Mouse (Mus musculus): ENCODE measurements at regions not wholly inside any gene's neighbourhood (a gene's known extent, or its start where the extent isn't known, plus 50 kb on each side); places are given as distances from the start of the nearest gene placed in this dataset.

DNA sequence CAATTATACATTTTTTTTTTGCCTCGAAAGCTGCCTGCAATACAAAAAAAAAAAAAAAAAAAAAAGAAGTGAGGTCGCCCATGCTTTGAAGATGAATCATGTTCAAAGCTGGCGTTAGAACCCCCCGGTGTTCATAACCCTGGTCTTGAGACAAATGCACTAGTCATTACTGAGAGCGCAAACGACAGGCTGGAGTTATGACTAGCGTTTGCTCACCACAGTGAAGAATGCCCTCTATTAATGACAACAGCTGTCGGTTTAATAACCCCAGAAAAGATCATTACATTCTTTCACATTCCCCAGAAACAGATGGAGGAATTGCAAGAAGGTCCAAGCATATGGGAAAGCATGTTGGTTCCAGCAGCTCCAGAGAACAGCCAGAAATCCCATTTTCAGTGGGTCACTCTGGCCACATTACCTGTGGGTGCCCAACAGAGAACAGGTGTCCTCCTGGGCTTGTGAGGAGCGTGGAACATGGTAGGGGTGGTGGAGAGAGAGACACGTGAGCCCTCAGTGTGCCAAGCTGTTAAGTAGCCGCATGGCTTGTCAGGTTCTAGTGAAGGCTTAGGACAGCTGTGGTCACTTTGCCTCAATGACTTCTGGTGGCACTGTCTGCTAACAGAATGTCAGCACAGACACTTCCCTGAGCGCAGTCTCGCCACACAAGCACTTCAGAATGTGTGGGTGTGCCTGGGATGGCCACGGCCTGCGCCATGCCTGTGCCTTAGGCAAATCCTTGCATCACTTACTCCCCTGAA lies 60.4 kb downstream of the Aipl1 start:
- no peak for ATAC-seq (ENCODE audit: extremely low read depth, insufficient number of reproducible peaks, low FRiP score, poor library complexity, severe bottlenecking)
- H3K4me1 ChIP-seq (ENCODE audit: insufficient read depth, low read depth, low read length): no peaks in the 10 kb centered on the region
- no peaks in the 10 kb centered on the region for H3K36me3 ChIP-seq (replicated peaks)
- no peak overlapping the region for H3K4me3 ChIP-seq (ENCODE audit: low read depth, low read length)
- no peak for TF ChIP-seq CTCF (IDR thresholded peaks at IDR 0.05; ENCODE audit: low read depth, low read length)
- no peak for TF ChIP-seq POLR2AphosphoS5 (IDR thresholded peaks at IDR 0.05; ENCODE audit: insufficient replicate concordance, low read depth, low read length)
- TF ChIP-seq GATA2 (IDR thresholded peaks at IDR 0.05; ENCODE audit: borderline replicate concordance, low read depth, low read length): no peak
- TF ChIP-seq TAL1 (conservative IDR thresholded peaks at IDR 0.05; ENCODE audit: low read depth, low read length): no peak
- TF ChIP-seq GATA1 (IDR thresholded peaks at IDR 0.05; ENCODE audit: borderline replicate concordance, low read length): no peak
- H3K27me3 ChIP-seq (ENCODE audit: insufficient read depth, low read length): no peaks in the 10 kb centered on the region
- peaks cover 50% of the 10 kb centered on the region for H3K9me3 ChIP-seq (replicated peaks)
- no peak for DNase-seq (ENCODE audit: low spot score)

DNA sequence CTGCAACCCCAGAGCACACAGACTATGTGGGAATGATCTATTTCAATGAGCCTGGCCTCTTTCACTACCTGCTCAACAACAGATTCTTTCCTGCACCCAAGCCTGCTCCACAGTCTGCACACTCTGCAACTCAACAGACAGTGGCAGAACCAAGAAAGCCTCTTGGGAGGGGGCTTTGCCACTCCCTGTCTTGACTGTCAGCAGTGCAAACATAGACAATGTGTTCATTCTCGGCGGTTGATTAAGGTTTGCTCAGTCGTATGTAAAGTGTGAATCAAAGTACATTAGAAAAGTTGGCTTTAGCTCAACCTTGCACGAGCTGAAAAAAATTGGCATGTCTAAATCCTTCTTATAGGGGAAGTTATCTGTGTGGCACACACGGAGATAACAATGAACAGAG lies 66.0 kb downstream of the Aipl1 start:
- H3K27me3 ChIP-seq (ENCODE audit: insufficient read depth, low read length): no peaks in the 10 kb centered on the region
- peaks cover 69% of the 10 kb centered on the region for H3K9me3 ChIP-seq (replicated peaks)
- H3K36me3 ChIP-seq (replicated peaks): no peaks in the 10 kb centered on the region
- H3K4me3 ChIP-seq (ENCODE audit: low read depth, low read length): no peak overlapping the region
- DNase-seq (ENCODE audit: low spot score): no peak
- H3K4me1 ChIP-seq (ENCODE audit: insufficient read depth, low read depth, low read length): no peaks in the 10 kb centered on the region
- no peak for TF ChIP-seq CTCF (IDR thresholded peaks at IDR 0.05; ENCODE audit: low read depth, low read length)
- no peak for TF ChIP-seq GATA1 (IDR thresholded peaks at IDR 0.05; ENCODE audit: borderline replicate concordance, low read length)
- TF ChIP-seq POLR2AphosphoS5 (IDR thresholded peaks at IDR 0.05; ENCODE audit: insufficient replicate concordance, low read depth, low read length): no peak
- no peak for TF ChIP-seq GATA2 (IDR thresholded peaks at IDR 0.05; ENCODE audit: borderline replicate concordance, low read depth, low read length)
- TF ChIP-seq TAL1 (conservative IDR thresholded peaks at IDR 0.05; ENCODE audit: low read depth, low read length): no peak
- ATAC-seq (ENCODE audit: extremely low read depth, insufficient number of reproducible peaks, low FRiP score, poor library complexity, severe bottlenecking): no peak

DNA sequence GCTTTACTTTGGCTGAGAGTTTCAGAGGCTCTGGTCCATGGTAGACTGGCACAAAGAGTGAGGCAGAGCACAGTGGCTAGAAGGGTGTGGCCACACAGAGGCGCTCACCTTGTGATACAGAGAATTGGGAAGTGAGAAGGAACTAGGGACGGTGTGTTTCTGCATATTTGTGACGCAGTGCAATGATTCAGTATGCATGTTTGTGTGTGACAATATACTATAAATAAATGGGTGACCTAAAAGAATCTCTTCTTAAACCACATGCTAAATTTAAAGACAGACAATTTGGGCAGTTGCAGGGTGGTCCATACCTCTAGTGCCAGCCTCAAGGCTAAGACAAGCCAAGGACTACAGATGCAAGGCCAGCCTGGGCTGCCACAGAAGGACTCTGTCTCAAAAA lies 75.0 kb downstream of the Aipl1 start:
- Histone ChIP-seq H3K27me3 (ENCODE audit: insufficient read depth, low read length) (no peaks in the 10 kb centered on the region), H3K9me3 (replicated peaks) (peaks cover 46% of the 10 kb centered on the region), H3K4me3 (ENCODE audit: low read depth, low read length) (no peak overlapping the region), H3K36me3 (replicated peaks) (no peaks in the 10 kb centered on the region), H3K4me1 (ENCODE audit: insufficient read depth, low read depth, low read length) (no peaks in the 10 kb centered on the region)
- no peak for TF ChIP-seq CTCF (IDR thresholded peaks at IDR 0.05; ENCODE audit: low read depth, low read length)
- TF ChIP-seq GATA1 (IDR thresholded peaks at IDR 0.05; ENCODE audit: borderline replicate concordance, low read length): no peak
- no peak for TF ChIP-seq GATA2 (IDR thresholded peaks at IDR 0.05; ENCODE audit: borderline replicate concordance, low read depth, low read length)
- no peak for TF ChIP-seq POLR2AphosphoS5 (IDR thresholded peaks at IDR 0.05; ENCODE audit: insufficient replicate concordance, low read depth, low read length)
- no peak for TF ChIP-seq TAL1 (conservative IDR thresholded peaks at IDR 0.05; ENCODE audit: low read depth, low read length)
- DNase-seq (ENCODE audit: low spot score) (no peak), ATAC-seq (ENCODE audit: extremely low read depth, insufficient number of reproducible peaks, low FRiP score, poor library complexity, severe bottlenecking) (no peak)

DNA sequence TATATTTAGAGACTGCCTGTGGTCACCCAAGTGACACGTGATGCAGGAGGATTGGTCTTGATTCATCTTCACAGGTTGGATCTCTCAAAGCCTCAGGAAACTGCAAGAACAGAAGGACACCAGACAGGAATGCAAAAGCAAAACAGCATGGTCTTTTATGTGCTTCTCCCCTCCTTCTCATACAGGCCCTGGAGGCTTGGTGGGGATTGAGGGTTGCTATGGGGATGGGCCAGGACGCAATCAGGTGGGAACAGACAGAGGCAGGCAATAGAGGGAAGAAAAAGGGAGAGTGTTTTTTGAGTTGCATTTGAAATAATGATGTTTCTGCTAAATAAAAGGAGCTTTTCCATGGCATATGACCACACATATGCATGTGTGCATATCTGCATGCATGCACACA lies 84.8 kb downstream of the Aipl1 start:
- Histone ChIP-seq H3K4me1 (ENCODE audit: insufficient read depth, low read depth, low read length) (no peaks in the 10 kb centered on the region), H3K4me3 (ENCODE audit: low read depth, low read length) (no peak overlapping the region), H3K36me3 (replicated peaks) (no peaks in the 10 kb centered on the region), H3K27me3 (ENCODE audit: insufficient read depth, low read length) (no peaks in the 10 kb centered on the region), H3K9me3 (replicated peaks) (peaks cover 60% of the 10 kb centered on the region)
- DNase-seq (ENCODE audit: low spot score): no peak
- TF ChIP-seq POLR2AphosphoS5 (IDR thresholded peaks at IDR 0.05; ENCODE audit: insufficient replicate concordance, low read depth, low read length) (no peak), CTCF (IDR thresholded peaks at IDR 0.05; ENCODE audit: low read depth, low read length) (no peak), GATA1 (IDR thresholded peaks at IDR 0.05; ENCODE audit: borderline replicate concordance, low read length) (no peak), TAL1 (conservative IDR thresholded peaks at IDR 0.05; ENCODE audit: low read depth, low read length) (no peak), GATA2 (IDR thresholded peaks at IDR 0.05; ENCODE audit: borderline replicate concordance, low read depth, low read length) (no peak)
- ATAC-seq (ENCODE audit: extremely low read depth, insufficient number of reproducible peaks, low FRiP score, poor library complexity, severe bottlenecking): no peak

DNA sequence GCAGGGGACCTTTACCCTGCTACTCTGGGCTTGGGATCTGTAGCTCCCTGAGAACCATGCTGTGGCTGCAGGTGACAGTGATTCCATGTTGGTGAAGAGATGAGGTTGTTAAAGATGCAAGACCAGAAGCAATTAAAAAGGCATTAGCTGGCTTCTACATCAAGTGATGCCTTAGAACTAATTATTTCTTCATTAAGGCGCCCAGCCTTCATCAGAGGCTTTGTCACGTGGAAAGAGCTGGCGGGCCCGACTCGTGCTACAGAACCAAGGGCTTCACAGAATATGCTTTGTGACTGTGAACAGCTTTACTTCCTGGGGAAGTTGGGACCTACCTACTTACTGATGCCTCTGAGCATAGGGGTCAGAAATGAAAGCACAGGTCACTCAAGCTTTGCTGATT lies 90.1 kb downstream of the Aipl1 start:
- Histone ChIP-seq H3K27me3 (ENCODE audit: insufficient read depth, low read length) (no peaks in the 10 kb centered on the region), H3K4me3 (ENCODE audit: low read depth, low read length) (no peak overlapping the region), H3K4me1 (ENCODE audit: insufficient read depth, low read depth, low read length) (no peaks in the 10 kb centered on the region), H3K9me3 (replicated peaks) (peaks cover 59% of the 10 kb centered on the region), H3K36me3 (replicated peaks) (no peaks in the 10 kb centered on the region)
- no peak for DNase-seq (ENCODE audit: low spot score)
- TF ChIP-seq POLR2AphosphoS5 (IDR thresholded peaks at IDR 0.05; ENCODE audit: insufficient replicate concordance, low read depth, low read length): no peak
- no peak for TF ChIP-seq GATA2 (IDR thresholded peaks at IDR 0.05; ENCODE audit: borderline replicate concordance, low read depth, low read length)
- no peak for TF ChIP-seq CTCF (IDR thresholded peaks at IDR 0.05; ENCODE audit: low read depth, low read length)
- TF ChIP-seq TAL1 (conservative IDR thresholded peaks at IDR 0.05; ENCODE audit: low read depth, low read length): no peak
- TF ChIP-seq GATA1 (IDR thresholded peaks at IDR 0.05; ENCODE audit: borderline replicate concordance, low read length): no peak
- no peak for ATAC-seq (ENCODE audit: extremely low read depth, insufficient number of reproducible peaks, low FRiP score, poor library complexity, severe bottlenecking)

DNA sequence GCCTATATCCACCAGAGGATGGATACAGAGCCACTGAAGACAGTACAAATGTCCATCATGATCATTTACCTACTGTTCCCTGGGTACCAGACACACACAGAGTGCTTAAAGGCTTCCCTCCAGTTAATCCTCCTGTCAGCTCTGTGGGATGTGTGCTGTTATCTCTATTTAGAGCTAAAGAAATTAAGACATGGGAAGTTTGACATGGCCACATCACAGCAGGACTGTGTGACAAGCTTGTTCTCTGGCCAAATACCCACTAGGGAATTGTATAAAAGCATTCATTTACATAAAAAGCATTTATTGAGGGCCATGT lies 92.3 kb downstream of the Aipl1 start:
- no peak for TF ChIP-seq GATA1 (IDR thresholded peaks at IDR 0.05; ENCODE audit: borderline replicate concordance, low read length)
- TF ChIP-seq GATA2 (IDR thresholded peaks at IDR 0.05; ENCODE audit: borderline replicate concordance, low read depth, low read length): no peak
- TF ChIP-seq CTCF (IDR thresholded peaks at IDR 0.05; ENCODE audit: low read depth, low read length): no peak
- TF ChIP-seq TAL1 (conservative IDR thresholded peaks at IDR 0.05; ENCODE audit: low read depth, low read length): no peak
- no peak for TF ChIP-seq POLR2AphosphoS5 (IDR thresholded peaks at IDR 0.05; ENCODE audit: insufficient replicate concordance, low read depth, low read length)
- H3K4me1 ChIP-seq (ENCODE audit: insufficient read depth, low read depth, low read length): no peaks in the 10 kb centered on the region
- ATAC-seq (ENCODE audit: extremely low read depth, insufficient number of reproducible peaks, low FRiP score, poor library complexity, severe bottlenecking): no peak
- DNase-seq (ENCODE audit: low spot score): no peak
- H3K4me3 ChIP-seq (ENCODE audit: low read depth, low read length): no peak overlapping the region
- H3K9me3 ChIP-seq (replicated peaks): peaks cover 53% of the 10 kb centered on the region
- no peaks in the 10 kb centered on the region for H3K36me3 ChIP-seq (replicated peaks)
- H3K27me3 ChIP-seq (ENCODE audit: insufficient read depth, low read length): no peaks in the 10 kb centered on the region

Measured in G1E (cell line).